Mouse (Mus musculus): ENCODE results near the gene Gpatch8. TPM values are rescaled to one million over a fixed set of nuclear protein-coding genes. Genes with fewer than 3 reads are reported as not detected.

Gpatch8 gene
- total and polyA plus RNA-seq, 3 experiments: 17.9 to 29.7 (median 25.8) TPM

DNA sequence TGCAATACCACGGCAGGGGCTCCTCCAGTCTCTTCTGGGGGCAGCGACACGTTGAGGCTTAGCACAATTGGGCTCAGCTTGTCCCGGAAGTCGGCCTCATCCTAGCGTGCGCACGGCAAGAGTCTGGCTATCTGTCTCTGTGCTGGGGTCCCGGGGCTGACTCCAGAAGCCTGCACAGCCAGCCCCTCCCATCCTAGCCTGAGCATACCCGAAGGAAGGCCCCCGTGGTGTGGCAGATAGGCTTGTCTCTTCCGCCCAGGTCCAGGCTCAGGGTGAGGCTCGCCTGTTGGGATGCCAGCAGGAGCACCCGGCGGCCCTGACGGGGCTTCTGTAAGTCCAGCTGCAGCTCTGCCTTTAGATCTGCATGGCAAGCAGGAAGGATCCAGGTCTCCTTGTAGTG is 95.7 kb downstream of the Gpatch8 start:
- TF ChIP-seq CTCF (IDR thresholded peaks at IDR 0.05 in 2 of 3, conservative IDR thresholded peaks at IDR 0.05 in 1 of 3; ENCODE audit: control insufficient read depth in 1 of 3, insufficient read depth in 1 of 3, low read depth in 2 of 3, low read length in 3 of 3, poor library complexity in 1 of 3, severe bottlenecking in 1 of 3) (no peak), USF2 (IDR thresholded peaks at IDR 0.05; ENCODE audit: borderline replicate concordance in 1 of 2, insufficient read depth in 1 of 2, low read depth in 1 of 2, low read length in 2 of 2) (no peak), MAZ (IDR thresholded peaks at IDR 0.05; ENCODE audit: low read depth, low read length) (no peak), HCFC1 (IDR thresholded peaks at IDR 0.05; ENCODE audit: low read depth, low read length) (no peak), CHD1 (IDR thresholded peaks at IDR 0.05; ENCODE audit: low read depth, low read length) (no peak), SIN3A (IDR thresholded peaks at IDR 0.05; ENCODE audit: low read length) (no peak), GABPA (IDR thresholded peaks at IDR 0.05; ENCODE audit: low read depth, low read length) (no peak), POLR2AphosphoS5 (IDR thresholded peaks at IDR 0.05; ENCODE audit: borderline replicate concordance, low read depth, low read length) (no peak), MAX (IDR thresholded peaks at IDR 0.05; ENCODE audit: low read length) (no peak), ZC3H11A (IDR thresholded peaks at IDR 0.05; ENCODE audit: low read depth, low read length) (no peak), KAT2A (conservative IDR thresholded peaks at IDR 0.05; ENCODE audit: low read depth, low read length) (no peak), NELFE (IDR thresholded peaks at IDR 0.05; ENCODE audit: low read depth, low read length) (no peak), BHLHE40 (IDR thresholded peaks at IDR 0.05; ENCODE audit: borderline replicate concordance, low read depth, low read length) (no peak), EP300 (IDR thresholded peaks at IDR 0.05; ENCODE audit: low read depth in 1 of 2, low read length in 2 of 2) (no peak), MXI1 (IDR thresholded peaks at IDR 0.05; ENCODE audit: low read depth, low read length) (no peak), MEF2A (IDR thresholded peaks at IDR 0.05; ENCODE audit: extremely low read depth, insufficient replicate concordance, low read depth, low read length, poor library complexity, severe bottlenecking) (no peak)
- H3K9ac ChIP-seq (ENCODE audit: control insufficient read depth, low read depth, low read length, poor library complexity, severe bottlenecking): no peak overlapping the region
- no peaks in the 10 kb centered on the region for H3K27me3 ChIP-seq (ENCODE audit: control insufficient read depth in 1 of 2, insufficient read depth in 2 of 2, low read length in 2 of 2)
- no peaks in the 10 kb centered on the region for H3K79me2 ChIP-seq (ENCODE audit: control insufficient read depth, insufficient read depth, low read length, poor library complexity)
- H3K36me3 ChIP-seq (ENCODE audit: control insufficient read depth in 1 of 2, insufficient read depth in 2 of 2, low read length in 2 of 2): peaks cover 0 to 12% of the 10 kb centered on the region in 2 experiments; a peak in 2 of 4 replicates
- no peak overlapping the region for H3K27ac ChIP-seq (ENCODE audit: control insufficient read depth, low read depth, low read length)
- H3K9me3 ChIP-seq (replicated peaks; ENCODE audit: insufficient read depth, low read length): no peaks in the 10 kb centered on the region
- H3K4me1 ChIP-seq (ENCODE audit: control insufficient read depth in 1 of 2, insufficient read depth in 2 of 2, low read length in 2 of 2): peaks cover 10 to 17% of the 10 kb centered on the region in 2 experiments
- H3K4me3 ChIP-seq (ENCODE audit: control insufficient read depth in 1 of 2, insufficient read depth in 1 of 2, low read depth in 2 of 2, low read length in 2 of 2): no peak overlapping the region
- no peak for DNase-seq (ENCODE audit: low read depth, low spot score)

DNA sequence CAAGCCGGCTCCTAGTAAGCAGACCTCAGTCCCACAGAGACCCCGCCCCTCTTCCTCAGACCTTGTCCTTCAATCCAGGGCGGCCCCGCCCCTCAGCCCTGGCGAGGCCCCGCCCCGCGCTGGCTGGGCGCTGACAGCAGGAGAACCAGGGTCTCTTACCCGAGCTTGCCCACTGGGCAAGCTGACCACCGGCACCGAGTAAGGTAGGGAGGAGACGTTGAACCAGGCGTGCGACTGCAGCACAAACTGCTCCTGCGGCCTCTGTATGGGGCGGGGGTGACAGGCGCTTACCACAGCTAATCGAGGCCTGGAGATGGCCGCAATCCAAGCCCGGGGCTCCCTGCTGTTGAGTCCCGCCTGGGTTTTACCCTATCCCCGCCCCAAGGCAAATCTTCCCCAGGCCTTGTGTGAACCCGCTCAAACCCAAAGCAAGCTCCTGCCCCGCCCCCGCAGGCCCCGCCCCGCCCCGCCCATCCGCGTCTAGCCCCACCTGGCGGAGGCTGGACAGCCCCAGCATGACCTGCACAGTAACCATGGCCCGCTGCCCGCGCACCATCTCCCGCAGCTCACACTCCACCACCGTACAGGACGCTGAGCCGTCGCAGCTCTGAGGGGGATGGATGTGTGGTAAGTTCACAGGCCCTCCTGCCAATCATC is 100.3 kb downstream of the Gpatch8 start:
- H3K9me3 ChIP-seq (replicated peaks; ENCODE audit: insufficient read depth, low read length): no peaks in the 10 kb centered on the region
- peak overlapping the region; percentile 60 to 77 for H3K4me3 ChIP-seq (ENCODE audit: control insufficient read depth in 1 of 2, insufficient read depth in 1 of 2, low read depth in 2 of 2, low read length in 2 of 2)
- H3K79me2 ChIP-seq (ENCODE audit: control insufficient read depth, insufficient read depth, low read length, poor library complexity): no peaks in the 10 kb centered on the region
- no peaks in the 10 kb centered on the region for H3K27me3 ChIP-seq (ENCODE audit: control insufficient read depth in 1 of 2, insufficient read depth in 2 of 2, low read length in 2 of 2)
- H3K27ac ChIP-seq (ENCODE audit: control insufficient read depth, low read depth, low read length): 0 out of 2 replicates have a peak overlapping the region, but pooled peaks have one; percentile 14
- DNase-seq (ENCODE audit: low read depth, low spot score): peak; percentile 95
- peaks cover 0 to 2% of the 10 kb centered on the region in 2 experiments; a peak in 1 of 4 replicates for H3K36me3 ChIP-seq (ENCODE audit: control insufficient read depth in 1 of 2, insufficient read depth in 2 of 2, low read length in 2 of 2)
- H3K4me1 ChIP-seq (ENCODE audit: control insufficient read depth in 1 of 2, insufficient read depth in 2 of 2, low read length in 2 of 2): peaks cover 0 to 9% of the 10 kb centered on the region in 2 experiments; a peak in 2 of 4 replicates
- H3K9ac ChIP-seq (ENCODE audit: control insufficient read depth, low read depth, low read length, poor library complexity, severe bottlenecking): peak overlapping the region; percentile 63
- no peak for TF ChIP-seq NELFE (IDR thresholded peaks at IDR 0.05; ENCODE audit: low read depth, low read length)
- no peak for TF ChIP-seq TBP (IDR thresholded peaks at IDR 0.05; ENCODE audit: low read depth, low read length)
- TF ChIP-seq HCFC1 (IDR thresholded peaks at IDR 0.05; ENCODE audit: low read depth, low read length): peak; percentile 38; the same call in 1 of the 2 replicates
- peak; percentile 27; the same call in 1 of the 2 replicates for TF ChIP-seq E2F4 (IDR thresholded peaks at IDR 0.05; ENCODE audit: borderline replicate concordance, low read depth, low read length)
- no peak for TF ChIP-seq ELF1 (IDR thresholded peaks at IDR 0.05; ENCODE audit: low read depth, low read length)
- TF ChIP-seq MXI1 (IDR thresholded peaks at IDR 0.05; ENCODE audit: low read depth, low read length): peak; percentile 41
- no peak for TF ChIP-seq CHD2 (IDR thresholded peaks at IDR 0.05; ENCODE audit: low read length)
- no peak for TF ChIP-seq GABPA (IDR thresholded peaks at IDR 0.05; ENCODE audit: low read depth, low read length)
- no peak for TF ChIP-seq MAFK (IDR thresholded peaks at IDR 0.05; ENCODE audit: borderline replicate concordance, low read depth, low read length)
- 0 out of 2 replicates have a peak, but pooled peaks have one; percentile 27 for TF ChIP-seq NRF1 (IDR thresholded peaks at IDR 0.05; ENCODE audit: insufficient read depth, low read depth, low read length, poor library complexity, severe bottlenecking)
- TF ChIP-seq EP300 (IDR thresholded peaks at IDR 0.05; ENCODE audit: low read depth in 1 of 2, low read length in 2 of 2): 0 out of 4 replicates have a peak, but pooled peaks of 1 of the 2 experiments have one; percentile 15
- TF ChIP-seq TCF12 (IDR thresholded peaks at IDR 0.05; ENCODE audit: low read depth, low read length): 0 out of 2 replicates have a peak, but pooled peaks have one; percentile 31
- no peak for TF ChIP-seq ZKSCAN1 (IDR thresholded peaks at IDR 0.05; ENCODE audit: low read depth, low read length)
- peak in 2 of 3 experiments; percentile 31 to 70; a peak in 4 of 6 replicates for TF ChIP-seq CTCF (IDR thresholded peaks at IDR 0.05 in 2 of 3, conservative IDR thresholded peaks at IDR 0.05 in 1 of 3; ENCODE audit: control insufficient read depth in 1 of 3, insufficient read depth in 1 of 3, low read depth in 2 of 3, low read length in 3 of 3, poor library complexity in 1 of 3, severe bottlenecking in 1 of 3)
- peak; percentile 48; the same call in 1 of the 2 replicates for TF ChIP-seq MAZ (IDR thresholded peaks at IDR 0.05; ENCODE audit: low read depth, low read length)
- TF ChIP-seq ETS1 (IDR thresholded peaks at IDR 0.05; ENCODE audit: low read depth, low read length): 0 out of 2 replicates have a peak, but pooled peaks have one; percentile 11
- TF ChIP-seq SMC3 (IDR thresholded peaks at IDR 0.05; ENCODE audit: low read depth, low read length): 0 out of 2 replicates have a peak, but pooled peaks have one; percentile 4
- peak; percentile 61 for TF ChIP-seq SIN3A (IDR thresholded peaks at IDR 0.05; ENCODE audit: low read length)
